Mouse (Mus musculus) kidney, adult 18-20 months (tissue): ENCODE measurements around the gene Colgalt2.
"Not testable (repeated sequence)": the region's sequence is repeated elsewhere in the genome, so short reads cannot be mapped to it uniquely, and the experiment has no call there.

Experiments
- DNase-seq: peaks from one replicate; pipeline ENCODE4 v3.0.0; 2021

The Colgalt2 gene

DNA sequence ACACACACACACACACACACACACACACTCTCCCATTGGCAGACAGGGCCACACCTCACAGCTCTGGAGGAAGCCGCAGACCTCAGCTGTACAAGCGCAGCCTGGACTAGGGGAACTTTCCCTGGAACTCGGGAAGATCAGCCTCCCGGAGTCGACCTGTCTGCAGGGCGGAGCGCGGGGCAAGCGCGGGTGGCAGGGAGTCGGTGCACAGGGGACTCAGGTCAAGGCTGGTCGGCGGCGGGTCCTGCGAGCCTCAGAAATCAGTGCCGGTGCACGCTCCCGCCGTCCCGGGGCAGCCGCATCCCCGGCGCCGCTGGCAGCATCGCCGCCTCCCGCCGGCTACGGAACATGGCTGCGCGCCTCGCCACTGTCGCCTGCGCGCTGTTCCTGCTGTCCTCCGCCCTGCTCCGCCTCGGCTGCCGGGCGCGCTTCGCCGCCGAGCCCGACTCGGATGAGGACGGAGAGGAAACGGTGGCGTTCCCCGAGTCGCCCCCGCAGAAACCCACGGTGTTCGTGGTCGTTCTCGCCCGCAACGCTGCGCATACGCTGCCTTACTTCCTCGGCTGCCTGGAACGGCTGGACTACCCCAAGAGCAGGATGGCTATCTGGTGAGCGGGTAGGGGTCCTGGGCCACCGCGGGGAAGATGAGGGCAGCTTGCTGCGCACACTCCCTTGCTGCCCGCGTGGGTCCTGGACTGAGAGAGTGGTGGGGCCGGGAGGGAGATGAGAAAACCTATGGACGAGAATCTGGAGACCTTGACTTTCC lies at the start of gene Colgalt2:
Gene Colgalt2, plus strand, starts transcription at position 41 of the 766 bp plus-strand sequence.
- peak; percentile 77 for DNase-seq

DNA sequence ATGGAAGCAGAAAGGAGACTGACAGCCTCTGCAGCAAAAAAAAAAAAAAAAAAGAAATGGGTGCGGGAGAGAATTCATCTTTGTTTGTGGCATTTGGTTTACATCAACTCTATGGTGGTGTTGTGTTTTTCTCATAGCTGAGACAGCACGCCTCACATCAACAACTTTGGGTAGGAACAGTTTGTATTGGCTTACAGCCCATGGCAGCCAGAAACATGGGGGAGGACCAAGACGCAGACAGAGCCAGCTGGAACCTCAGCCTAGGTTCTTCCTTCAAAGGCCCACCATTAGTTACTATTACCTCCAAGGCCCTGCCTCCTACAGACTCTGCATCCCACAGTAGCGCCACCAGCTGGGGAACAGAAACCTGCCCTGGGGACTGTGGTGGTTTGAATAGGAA lies 42.9 kb upstream of the Colgalt2 start:
- DNase-seq = peak; percentile 7

DNA sequence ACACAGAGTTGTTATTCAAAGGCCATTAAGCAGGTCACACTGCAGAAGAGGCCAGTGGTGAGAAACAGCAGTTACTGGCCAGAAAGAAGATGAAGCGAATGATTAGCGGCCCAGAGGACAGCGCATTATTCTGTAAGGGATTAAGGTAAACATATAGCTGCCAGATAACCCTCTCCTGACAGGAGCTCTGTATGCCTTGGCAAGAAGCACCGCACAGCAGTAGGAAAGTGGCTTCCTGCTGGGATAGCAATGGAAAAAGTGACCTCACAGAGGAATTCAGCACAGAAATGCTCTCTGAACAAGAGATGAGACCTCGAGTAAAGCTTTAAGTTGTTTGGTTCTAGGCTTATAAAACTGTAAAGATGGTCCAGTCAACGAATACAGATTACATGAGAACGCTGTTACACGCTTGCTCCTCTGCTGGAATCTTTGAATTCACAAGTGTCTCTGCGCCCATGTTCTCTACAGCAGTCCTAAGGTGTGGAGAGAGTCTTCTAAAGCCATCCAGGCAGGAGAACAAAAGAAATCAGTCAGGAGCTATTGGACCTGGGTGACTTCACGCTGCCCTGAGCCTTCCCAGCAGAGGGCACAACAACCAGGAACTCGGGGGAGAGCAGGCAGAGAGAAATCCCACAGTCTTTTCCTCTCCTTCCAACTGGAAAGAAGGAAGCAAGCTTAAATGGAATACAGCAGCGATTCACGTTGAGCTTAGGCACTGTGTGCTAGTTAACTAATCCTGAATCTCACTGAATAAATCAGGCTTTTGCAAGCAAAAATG lies 31.1 kb upstream of the Colgalt2 start:
- DNase-seq = no peak

DNA sequence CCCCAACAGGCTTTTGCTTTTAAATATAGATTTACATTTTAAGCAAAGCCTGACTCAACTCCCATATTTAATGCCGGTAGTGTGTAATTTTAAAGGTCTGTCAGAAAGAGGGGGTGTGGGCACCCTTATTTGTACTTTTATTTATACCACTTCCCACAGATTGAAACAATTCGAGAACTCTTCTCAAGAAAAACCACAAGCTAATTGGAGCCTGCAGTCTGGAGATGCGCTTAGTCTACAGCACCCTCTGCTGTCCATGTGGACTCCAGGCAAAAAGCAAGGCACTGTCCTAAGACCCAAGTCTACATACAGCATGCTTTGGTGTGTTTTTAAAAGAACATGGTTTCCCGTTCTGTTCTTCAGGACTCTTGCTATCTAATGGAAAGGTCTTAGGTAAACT lies 30.5 kb upstream of the Colgalt2 start:
- DNase-seq = peak; percentile 42

DNA sequence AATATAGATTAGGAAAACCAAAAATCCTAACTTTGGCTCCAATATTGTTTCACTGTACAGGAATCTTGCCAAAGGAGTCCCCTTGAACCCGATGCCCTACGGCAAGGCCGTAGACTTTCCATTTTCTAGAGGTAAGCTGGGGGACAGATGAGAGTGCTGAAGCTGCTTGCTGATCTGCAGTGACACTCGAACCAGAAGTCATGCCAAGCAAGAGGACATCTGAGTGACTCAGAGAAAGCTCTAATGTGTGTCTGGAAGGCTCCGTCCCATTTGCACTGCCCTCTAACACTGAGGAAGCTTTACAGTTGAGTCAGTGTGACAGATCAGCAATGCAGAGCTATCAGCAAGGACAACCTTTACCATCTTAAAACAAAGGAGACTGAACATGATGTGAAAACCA lies 21.3 kb upstream of the Colgalt2 start:
- DNase-seq = no peak

DNA sequence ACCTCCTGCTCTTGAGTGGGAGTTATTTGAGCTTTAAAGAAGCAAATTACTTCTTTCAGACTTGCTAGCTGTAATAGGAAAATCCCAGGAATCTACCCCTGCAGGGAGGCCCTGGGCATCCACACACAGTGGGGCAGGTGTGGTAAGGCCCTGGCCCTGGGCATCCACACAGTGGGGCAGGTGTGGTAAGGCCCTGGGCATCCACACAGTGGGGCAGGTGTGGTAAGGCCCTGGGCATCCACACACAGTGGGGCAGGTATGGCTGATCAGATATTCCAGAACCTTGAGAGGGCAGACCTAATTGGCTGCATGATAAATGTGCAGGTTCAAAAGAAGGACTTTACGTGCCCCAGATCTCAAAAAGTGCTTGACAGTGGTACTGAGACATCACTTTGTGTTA lies 15.0 kb upstream of the Colgalt2 start:
- no peak for DNase-seq

DNA sequence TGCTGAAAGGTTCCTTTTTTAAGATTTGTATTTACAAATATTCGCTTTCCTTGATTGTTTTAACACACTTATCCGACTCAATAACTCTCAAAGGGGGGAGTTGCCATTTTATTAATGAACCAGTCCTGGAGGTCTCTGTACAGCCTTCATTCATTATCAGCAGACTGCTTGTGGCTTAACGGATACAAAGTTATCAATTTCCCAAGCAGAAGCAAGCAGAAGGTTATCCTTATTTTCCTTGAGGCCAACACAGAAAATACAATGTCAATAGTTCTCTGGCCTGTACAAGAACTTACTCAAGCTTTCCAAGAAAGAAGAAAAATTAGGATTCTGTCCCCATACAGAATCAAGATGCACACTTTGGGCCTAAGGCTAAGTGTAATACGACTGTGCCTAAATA lies 13.9 kb upstream of the Colgalt2 start:
- DNase-seq = not testable (repeated sequence)

DNA sequence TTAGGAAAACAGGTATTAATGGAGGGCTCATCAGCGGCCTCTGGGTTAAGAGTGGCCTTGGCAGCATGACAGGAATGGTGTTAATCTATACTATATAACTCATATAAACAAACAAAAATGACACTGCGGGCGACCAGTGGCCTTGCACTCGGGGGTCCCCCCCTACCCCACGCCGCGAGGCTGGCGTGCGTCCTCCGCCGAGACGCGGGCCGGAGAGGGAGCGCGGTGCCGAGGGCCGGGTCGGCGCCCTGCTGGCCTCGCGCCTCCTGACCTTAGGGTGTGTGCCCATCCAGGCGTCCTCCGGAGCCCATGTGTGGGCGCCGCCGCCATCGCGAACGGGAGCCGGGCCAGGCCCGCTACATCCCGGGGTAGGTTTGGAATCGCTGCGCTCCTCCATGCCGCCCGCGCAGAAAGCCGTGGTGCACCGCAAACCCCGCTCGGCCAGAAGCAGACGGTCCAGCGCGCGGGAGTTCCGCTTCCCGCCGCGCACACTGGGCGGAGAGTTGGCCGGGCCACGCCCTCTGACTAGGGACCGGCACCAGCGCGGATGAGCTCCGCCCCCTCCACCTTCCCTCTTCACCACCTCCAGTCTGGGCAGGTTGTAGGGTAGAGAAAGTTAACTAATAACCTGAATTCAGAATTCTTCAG lies 13.3 kb upstream of the Colgalt2 start, which contains the start of gene Tsen15:
Gene Tsen15, minus strand, starts transcription at position 501 of the 648 bp plus-strand sequence.
- peak; percentile 94 for DNase-seq

DNA sequence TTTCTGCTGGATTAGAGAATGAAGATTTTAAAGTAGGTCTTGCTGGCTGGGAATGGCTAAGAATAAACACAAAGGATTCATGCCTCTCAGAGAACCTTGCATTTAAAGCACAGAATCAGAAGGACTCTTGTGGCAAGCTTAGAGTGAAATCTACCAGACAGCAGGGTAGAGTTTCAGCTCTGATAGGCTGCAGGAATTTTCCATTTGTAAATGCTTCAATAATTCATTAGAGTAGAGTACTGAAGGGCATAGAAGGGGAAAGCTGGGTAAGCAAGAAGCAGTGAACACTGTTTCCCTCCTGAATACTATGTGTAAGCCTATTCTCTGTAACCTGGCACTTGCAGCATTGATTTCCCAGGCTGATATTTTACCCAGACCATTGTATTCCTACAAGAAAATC lies 10.4 kb upstream of the Colgalt2 start:
- no peak for DNase-seq

DNA sequence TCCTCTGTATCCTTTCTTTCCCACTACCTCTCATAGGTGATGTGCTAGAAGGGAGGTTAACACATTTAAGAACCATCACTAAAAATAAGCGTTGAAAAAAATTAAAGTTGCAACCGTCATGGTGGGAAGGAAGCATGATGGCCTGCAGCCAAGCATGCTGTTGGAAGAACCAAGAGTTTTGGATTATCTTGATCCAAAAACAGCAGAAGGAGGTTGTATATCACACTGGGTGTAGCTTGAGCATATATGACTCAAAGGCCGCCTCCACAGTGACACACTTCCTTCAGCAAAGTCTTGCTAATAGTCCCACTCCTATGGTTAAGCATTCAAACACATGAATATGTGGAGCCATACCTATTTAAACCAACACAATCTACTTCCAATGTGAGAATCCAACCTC lies 5.5 kb upstream of the Colgalt2 start:
- DNase-seq = no peak

DNA sequence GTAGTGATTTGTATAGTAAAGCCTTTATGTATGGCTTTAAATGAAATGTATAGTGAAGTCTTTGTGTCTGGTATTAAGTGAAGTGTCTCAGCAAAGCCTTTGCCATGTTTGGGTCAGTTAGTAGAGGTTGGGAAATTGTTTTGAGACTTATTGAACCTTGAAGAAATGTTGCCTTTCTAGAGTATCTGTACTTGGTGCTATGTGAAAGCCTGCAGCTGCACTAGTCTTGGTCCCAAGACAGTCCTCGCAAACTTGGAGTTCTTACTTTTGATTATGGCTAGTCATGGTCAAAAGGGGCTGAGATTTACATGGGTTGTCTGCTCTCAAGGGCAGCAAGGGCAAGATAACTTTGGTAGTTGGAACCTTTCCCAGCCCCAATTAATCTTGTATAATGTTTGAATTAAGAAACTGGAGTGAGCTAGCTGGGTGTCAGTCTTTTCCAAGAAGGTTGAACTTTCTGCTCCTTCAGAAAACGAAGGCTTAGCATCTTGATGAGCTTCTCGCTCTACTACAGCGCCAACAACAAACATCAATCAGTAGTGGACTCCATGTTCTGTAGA lies 4.6 kb upstream of the Colgalt2 start:
- no peak for DNase-seq

DNA sequence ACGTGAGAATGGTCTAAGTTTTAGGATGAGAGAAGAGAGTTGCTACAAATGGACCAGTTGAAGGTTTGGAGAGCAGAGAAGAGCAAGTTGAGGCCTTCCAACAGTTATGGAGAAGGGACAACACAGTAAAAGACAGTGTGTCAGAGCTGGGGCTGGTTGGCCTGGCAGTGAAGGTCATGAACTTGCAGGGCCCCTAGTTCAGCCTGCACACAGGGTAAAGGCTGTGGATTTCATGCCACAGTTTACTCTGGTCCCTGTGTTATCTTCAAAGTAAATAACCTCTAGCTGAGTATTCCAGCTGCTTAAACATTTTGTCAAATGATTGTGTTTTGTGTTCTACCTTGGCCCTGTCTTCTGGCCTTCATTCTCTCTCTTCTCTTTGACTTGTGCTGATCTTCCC lies 922 bp upstream of the Colgalt2 start:
- DNase-seq = no peak

DNA sequence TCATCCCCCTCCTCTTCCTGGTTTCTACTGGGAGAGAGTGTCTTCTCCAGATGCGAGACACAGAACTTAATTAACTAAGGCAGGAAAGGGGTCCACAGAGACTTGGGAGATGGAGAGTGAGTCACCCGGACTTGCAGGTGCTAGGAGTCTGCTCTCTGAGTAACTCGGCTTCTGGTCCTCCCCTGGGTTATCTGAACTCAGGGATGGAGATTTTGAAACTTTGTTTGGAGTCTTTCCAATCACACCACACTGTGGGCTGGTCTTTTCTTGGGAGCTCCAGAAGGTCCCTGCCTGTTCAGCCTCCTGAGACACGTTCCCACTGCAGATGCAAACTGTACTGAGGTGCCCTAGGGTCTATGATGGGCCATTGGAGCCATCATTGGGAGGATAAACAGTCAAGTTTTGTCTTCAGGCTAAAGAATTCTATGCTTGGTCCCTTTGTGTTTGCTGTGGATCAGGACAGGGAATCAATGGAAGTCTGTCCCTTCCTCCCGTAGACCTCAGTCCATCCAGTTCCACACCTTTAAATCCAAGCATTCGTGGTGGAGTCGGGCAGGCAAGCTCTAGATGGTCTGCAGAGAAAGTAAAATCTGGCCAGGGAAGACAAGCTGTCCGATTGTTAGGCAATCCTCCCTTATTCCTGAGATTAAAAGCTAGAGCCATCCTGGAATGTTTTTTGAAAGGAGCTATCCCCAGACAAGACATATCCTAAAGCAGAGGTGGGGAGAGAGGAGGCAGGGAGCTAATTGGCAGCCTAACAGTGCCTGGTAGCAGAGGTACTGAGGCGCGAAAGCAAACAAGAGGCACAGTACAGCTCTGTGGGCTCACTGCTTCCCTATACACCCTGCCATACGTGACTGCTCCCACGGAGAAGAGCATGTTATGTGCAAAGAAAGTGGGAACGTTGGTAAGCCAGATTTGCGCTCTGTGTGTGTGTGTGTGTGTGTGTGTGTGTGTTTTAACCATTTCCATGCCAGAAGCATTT lies 1.2 kb downstream of the Colgalt2 start:
- DNase-seq = peak; percentile 32

DNA sequence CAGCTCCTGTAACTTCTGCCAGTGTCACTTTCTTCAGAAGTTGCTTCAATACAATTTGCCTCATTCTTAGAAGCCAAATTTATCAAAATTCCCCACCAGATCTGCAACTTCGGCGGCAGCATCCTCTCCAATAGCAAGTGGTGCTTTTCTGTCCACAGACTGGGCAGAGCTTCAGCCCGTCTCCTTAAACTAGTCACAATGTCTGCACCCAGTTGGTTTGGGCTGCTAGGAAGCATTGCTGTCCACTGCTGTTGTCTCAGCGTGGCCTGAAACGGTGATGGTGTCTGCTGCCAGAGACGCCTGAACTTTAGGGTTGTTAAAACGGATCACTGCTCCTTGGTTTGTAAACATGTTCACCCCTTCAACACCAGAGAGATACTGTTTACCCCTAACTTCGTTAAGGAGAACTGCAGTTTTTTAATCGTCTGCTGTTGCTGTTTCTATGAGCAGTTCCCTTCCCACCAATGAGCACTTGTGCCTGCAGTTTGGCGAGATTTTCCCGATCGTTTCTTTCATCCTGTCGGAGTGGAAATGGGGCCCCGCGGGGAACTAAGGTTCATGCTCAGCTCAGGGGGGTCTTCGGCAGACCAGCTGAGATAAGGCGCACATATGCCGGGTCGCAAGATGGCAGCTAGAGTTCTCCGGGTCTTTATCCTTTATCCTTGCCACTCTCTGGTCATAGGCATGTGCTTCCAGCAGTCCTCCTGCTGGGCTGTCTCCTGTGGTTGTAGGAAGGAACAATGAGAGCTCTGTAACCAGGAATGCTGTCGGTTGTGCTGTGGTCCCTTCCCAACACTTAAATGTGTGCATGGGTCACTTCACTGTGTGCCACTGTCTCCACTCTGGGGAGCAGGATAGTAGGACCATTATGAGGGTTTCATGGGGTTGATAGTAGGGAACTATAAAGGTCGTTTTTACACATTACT lies 7.7 kb downstream of the Colgalt2 start:
- no peak for DNase-seq

DNA sequence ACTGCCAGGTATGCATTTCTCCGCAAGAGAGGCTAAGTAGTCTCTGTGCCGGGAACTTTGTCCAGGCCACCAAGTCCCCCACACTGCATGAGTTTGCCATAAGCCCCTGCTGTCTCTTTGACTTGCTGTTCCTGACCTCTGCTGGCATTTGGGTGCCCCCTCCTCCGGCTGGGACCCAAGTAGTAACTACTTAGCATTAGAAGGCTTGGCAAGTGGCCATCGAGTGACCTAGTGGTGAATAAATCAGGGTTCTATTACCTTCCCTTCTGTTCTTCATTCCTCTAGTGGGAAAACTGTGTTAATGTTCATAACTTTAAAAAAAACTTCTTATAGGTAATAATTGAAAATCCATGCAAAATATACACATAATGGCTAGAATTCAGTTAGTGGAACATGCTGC lies 9.7 kb downstream of the Colgalt2 start:
- no peak for DNase-seq

DNA sequence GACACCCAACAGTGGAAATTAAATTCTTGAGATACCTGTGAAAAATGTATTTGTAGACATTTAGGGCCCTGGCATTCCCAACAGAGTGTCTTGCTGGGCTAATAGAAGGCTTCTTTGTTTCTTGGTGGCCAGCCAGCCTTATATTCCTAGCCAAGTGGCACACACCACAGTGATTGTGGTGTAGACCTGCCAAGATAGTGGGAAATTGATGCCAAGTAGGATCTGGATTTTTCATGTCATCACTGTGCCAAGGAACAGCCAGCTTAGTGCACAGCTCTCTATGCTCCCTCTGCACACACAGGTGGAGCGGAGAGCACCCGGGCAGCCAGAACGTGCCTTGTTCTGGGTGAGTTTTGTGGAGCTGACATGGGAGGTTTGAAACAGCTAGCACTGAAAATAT lies 11.0 kb downstream of the Colgalt2 start:
- DNase-seq = no peak

DNA sequence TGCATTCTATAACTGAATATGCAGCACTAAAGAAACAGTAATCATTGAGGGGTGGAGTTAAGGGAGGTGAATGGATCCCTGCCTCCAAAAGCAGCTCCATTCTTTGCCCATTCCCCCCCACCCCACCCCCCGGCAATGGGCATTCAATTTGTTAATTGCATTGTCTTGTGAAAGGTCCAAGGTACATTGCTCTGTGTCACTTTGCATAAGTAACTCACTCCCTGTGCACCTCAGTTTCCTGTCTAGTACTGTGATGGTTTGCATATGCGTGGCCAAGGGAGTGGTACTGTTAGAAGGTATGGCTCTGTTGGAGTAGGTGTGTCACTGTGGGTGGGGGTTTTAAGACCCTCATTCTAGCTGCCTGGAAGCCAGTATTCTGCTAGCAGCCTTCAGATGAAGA lies 13.5 kb downstream of the Colgalt2 start:
- no peak for DNase-seq

DNA sequence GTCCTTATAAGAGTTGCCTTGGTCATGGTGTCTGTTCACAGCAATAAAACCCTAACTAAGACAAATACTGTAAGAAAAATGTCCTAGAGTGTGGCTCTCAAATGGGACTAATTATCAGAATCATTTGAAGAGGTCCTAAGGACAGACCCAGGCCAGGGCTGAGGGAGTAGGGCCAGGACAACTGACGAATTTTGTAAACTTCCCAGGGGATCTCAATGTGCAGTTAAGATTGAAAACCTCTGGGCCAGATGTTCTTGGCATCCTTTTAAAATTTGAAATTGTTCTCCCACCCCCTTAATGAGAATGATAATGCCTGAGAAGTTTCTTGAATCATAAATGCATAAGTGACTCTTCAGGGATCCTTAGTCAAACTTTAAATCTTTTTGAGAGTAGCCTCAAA lies 14.3 kb downstream of the Colgalt2 start:
- DNase-seq = no peak

DNA sequence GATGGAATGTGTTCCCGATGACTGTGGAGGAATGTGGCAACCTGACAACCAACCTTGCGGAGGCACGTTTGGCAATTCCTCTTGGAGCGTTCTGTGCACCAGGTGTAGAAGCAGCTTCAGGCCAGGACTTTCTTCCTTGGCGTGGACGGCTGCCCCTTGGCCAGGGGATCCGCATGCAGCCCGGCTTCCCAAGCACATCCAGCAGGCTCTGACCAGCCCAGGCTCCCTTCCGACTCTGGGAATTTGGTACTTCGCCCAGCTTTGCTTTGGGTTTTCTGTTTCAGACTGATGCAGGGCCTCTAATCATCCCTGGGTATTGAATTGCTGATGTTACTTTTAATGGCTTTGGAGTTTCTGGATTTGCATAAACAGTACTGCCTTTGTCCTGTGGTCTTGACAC lies 14.8 kb downstream of the Colgalt2 start:
- no peak for DNase-seq

DNA sequence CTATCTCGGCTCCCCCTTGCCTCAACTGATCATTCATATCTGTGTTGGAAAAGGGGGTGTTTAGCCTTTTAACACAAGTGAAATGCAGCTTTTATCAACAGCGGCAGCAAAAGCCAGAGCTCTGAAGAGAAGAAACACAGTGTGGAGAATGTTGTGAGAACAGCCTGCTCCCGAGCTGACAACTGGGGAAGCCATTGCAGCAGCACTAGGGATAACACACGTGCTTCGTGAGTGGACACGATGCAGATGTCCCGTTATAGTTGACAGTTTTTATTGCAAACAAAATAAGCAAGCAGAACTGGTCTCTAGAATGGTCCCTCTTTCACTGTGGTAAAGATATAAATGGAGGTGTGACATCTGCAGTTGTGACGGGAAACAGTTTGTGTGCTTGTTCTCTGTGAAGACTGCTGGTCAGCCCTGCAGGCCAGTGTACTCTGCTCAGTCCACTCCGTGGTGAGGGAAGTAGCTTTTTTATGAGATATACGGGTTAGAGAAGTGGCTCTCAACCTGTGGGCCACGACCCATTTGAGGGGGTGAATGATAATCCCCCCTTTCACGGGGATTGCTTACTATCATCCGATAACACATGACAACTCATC lies 16.8 kb downstream of the Colgalt2 start:
- no peak for DNase-seq

DNA sequence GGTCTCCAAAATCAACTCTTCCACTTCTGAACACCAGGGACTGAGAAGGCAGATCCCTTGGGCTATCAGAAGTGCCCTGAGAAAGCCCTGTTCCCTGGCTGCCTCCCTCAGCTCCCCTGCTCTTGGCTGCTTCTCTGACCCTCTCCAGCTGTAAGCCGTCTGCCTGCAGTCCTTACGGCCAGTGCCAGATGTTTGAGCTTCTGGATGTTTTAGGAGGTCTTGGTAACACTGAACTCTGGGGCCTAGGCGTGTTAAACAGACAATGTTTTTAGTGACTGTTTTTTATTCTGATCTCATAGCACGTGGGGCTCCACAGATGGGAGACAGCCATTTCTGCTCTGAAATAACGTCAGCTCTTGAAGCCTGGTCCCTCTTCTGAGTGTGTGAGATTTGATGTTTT lies 18.0 kb downstream of the Colgalt2 start:
- DNase-seq = no peak
